ENCODE assay signal across 11 mouse cellular contexts in the genomic region with DNA sequence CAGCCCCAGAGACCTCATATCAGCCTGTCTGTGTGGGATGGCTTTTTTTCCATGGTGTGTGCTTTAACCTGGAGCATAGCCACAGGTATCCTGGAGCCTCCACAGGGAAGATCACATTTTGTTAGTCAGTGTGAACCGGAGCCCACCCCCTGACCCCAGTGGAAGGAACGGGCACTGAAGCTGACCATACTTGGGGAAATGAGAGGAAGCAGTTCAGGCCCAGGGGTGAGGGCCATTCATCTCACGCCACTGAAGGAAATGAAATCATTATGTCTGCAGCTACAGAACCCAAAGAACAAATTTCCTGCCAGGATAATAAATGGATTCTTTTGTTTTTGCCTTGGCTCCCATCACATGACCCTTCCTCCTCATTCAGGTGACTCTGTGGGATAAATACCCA. TPM values are rescaled to one million over a fixed set of nuclear protein-coding genes. Genes with fewer than 3 reads are reported as not detected.
DNase-seq lines count a peak whose midpoint lies in the region; ATAC-seq lines count a peak whose summit lies in the region.
"Had no signal": no experiment of that assay in that cellular context is flagged by ENCODE, and none has a peak within 500 bp of the region (broad histone marks: within the 10 kb centered on the region; RNA-seq: fewer than 3 reads in every experiment).

No protein-coding gene starts in this region.

- no peak overlapping the region for H3K9ac ChIP-seq in kidney, embryonic 15.5 days
- H3K9ac ChIP-seq in midbrain, embryonic 13.5 days (replicated peaks), result no peak overlapping the region
- H3K9ac ChIP-seq: forebrain, embryonic 13.5 days; liver, embryonic 12.5 days had no signal

- ATAC-seq in kidney, embryonic 15.5 days (replicated peaks; ENCODE audit: low FRiP score), result no peak
- ATAC-seq in midbrain, embryonic 13.5 days, result no peak
- ATAC-seq: forebrain, embryonic 13.5 days; liver, embryonic 12.5 days; midbrain, embryonic 16.5 days had no signal

- H3K27me3 ChIP-seq in kidney, embryonic 15.5 days, result no peaks in the 10 kb centered on the region
- H3K27me3 ChIP-seq in midbrain, embryonic 13.5 days, result no peaks in the 10 kb centered on the region
- H3K27me3 ChIP-seq: forebrain, embryonic 13.5 days; liver, embryonic 12.5 days had no signal

- H3K4me2 ChIP-seq in kidney, embryonic 15.5 days, result no peak overlapping the region
- H3K4me2 ChIP-seq in midbrain, embryonic 13.5 days (replicated peaks), result no peak overlapping the region
- H3K4me2 ChIP-seq: forebrain, embryonic 13.5 days; liver, embryonic 12.5 days had no signal

- DNase-seq in adrenal gland, postnatal 10 days, result peak; percentile 13
- DNase-seq in adrenal gland, postnatal 14 days, result no peak
- DNase-seq in lung, adult 18-20 months, result peak; percentile 5 to 6
- no peak for DNase-seq in lung, postnatal 14 days
- peak; percentile 6 for DNase-seq in lung, postnatal 25 days (ENCODE audit: low spot score)
- no peak for DNase-seq in right cerebral cortex, postnatal 14 days

- no peaks in the 10 kb centered on the region for H3K36me3 ChIP-seq in kidney, embryonic 15.5 days
- H3K36me3 ChIP-seq in midbrain, embryonic 13.5 days, result no peaks in the 10 kb centered on the region
- H3K36me3 ChIP-seq: liver, embryonic 12.5 days had no signal

- WGBS in kidney, embryonic 15.5 days, result 20% methylated on average over 3 of the region's 3 CpGs
- WGBS in midbrain, embryonic 13.5 days, result 71% methylated on average over 3 of the region's 3 CpGs

- peaks cover 4% of the 10 kb centered on the region; the same call in 1 of the 2 replicates for H3K4me1 ChIP-seq in kidney, embryonic 15.5 days
- H3K4me1 ChIP-seq in midbrain, embryonic 13.5 days (replicated peaks), result peaks cover 36% of the 10 kb centered on the region

- peak overlapping the region; percentile 64 for H3K27ac ChIP-seq in kidney, embryonic 15.5 days
- no peak overlapping the region for H3K27ac ChIP-seq in midbrain, embryonic 13.5 days
- H3K27ac ChIP-seq: forebrain, embryonic 13.5 days; liver, embryonic 12.5 days had no signal

- H3K9me3 ChIP-seq in kidney, embryonic 15.5 days (replicated peaks), result no peaks in the 10 kb centered on the region
- H3K9me3 ChIP-seq in midbrain, embryonic 13.5 days, result peaks cover 5% of the 10 kb centered on the region; the same call in 1 of the 2 replicates
- H3K9me3 ChIP-seq: liver, embryonic 12.5 days had no signal

- H3K4me3 ChIP-seq in kidney, embryonic 15.5 days (replicated peaks), result no peak overlapping the region
- no peak overlapping the region for H3K4me3 ChIP-seq in midbrain, embryonic 13.5 days (replicated peaks)
- H3K4me3 ChIP-seq: forebrain, embryonic 13.5 days; liver, embryonic 12.5 days had no signal

RNA-seq across cellular contexts. Expression of gene Ephb1, which starts 44.1 kb away (rescaled TPM):
- 1 to 10 TPM; 3.5 to 4.6 TPM for total RNA-seq in adrenal gland, postnatal 10 days (2021)
- total RNA-seq in adrenal gland, postnatal 14 days (2021), result 3.3 and 3.7 TPM in 2 replicates
- polyA plus RNA-seq in kidney, embryonic 15.5 days (2015; fragmentation: Nextera tagmentation; extraction: Ambion mirVana), result 4.1 and 4.8 TPM in 2 replicates
- polyA plus RNA-seq in midbrain, embryonic 13.5 days (2015; fragmentation: Nextera tagmentation; extraction: Ambion mirVana), result 62.9 and 66.2 TPM in 2 replicates

Comparison
In these comparisons a context has a peak if more than half of its experiments do, and no peak if none do; other contexts are left out.
1. DNase-seq: peak in adrenal gland, postnatal 10 days (single experiment), lung, adult 18-20 months (2 of 2) and lung, postnatal 25 days (single experiment); none in adrenal gland, postnatal 14 days (single experiment), lung, postnatal 14 days (single experiment) and right cerebral cortex, postnatal 14 days (single experiment).